Mouse (Mus musculus) layer of hippocampus, adult 18-20 months (tissue): ENCODE measurements at regions not wholly inside any gene's neighbourhood (a gene's known extent, or its start where the extent isn't known, plus 50 kb on each side); places are given as distances from the start of the nearest gene placed in this dataset.

Experiments
- DNase-seq, 2 experiments: peaks; one replicate each; pipeline ENCODE4 v3.0.0; 2022; ENCODE audit warnings: low spot score in 2 of 2

DNA sequence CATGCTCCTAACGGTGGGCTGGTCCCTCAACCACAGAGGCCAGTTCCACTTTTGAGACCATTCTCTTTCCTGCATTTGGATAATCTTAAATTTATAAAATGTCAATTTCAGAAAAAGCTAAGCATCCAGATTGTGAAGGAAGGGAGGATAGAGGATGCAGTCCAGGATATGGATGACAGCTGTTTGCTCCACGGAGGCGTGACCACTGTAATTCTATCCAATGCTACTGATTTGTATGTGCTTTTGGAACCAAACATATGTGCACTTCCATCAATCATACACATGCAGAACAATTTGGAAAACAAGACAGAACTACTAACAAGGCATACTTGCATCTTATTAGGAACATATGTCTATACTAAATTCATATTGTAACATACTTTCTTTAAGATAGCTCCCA is 3211.8 kb downstream of the Gm37988 start:
- DNase-seq: peak; percentile 4 to 15
